Mouse (Mus musculus): ENCODE measurements around the gene Ssc5d. TPM values are rescaled to one million over a fixed set of nuclear protein-coding genes. Genes with fewer than 3 reads are reported as not detected.
A peak's percentile ranks its signal among the peaks of the same experiment; 100 is the strongest.

The Ssc5d gene
- total RNA-seq, 2 experiments from 2014 or later = 2.9 to 3.0 TPM

- peak; percentile 94 to 95 for DNase-seq (ENCODE audit: low spot score in 2 of 2)
These were observed 17.7 kb downstream of the Ssc5d start for GRCm38 (mm10) chr7:4943223-4943815.

GRCm38 (mm10) chr7:4947855-4948254, 22.3 kb downstream of the Ssc5d start:
- DNase-seq (ENCODE audit: low spot score in 2 of 2) = no peak

- DNase-seq (ENCODE audit: low spot score in 2 of 2) = no peak
These were observed 22.8 kb downstream of the Ssc5d start for GRCm38 (mm10) chr7:4948386-4948785.

- DNase-seq (ENCODE audit: low spot score in 2 of 2) = no peak
These were observed 25.2 kb downstream of the Ssc5d start for GRCm38 (mm10) chr7:4950561-4951342.

GRCm38 (mm10) chr7:4953815-4954445, 28.3 kb downstream of the Ssc5d start:
- DNase-seq (ENCODE audit: low spot score in 2 of 2) = peak in 1 of 2 experiments; percentile 31

- DNase-seq (ENCODE audit: low spot score in 2 of 2) = no peak
These were observed 31.8 kb downstream of the Ssc5d start for GRCm38 (mm10) chr7:4957361-4957760.

GRCm38 (mm10) chr7:4963527-4963926, 37.9 kb downstream of the Ssc5d start:
- DNase-seq (ENCODE audit: low spot score in 2 of 2) = no peak

- DNase-seq (ENCODE audit: low spot score in 2 of 2) = peak; percentile 82 to 83
These were observed 38.7 kb downstream of the Ssc5d start, which contains the start of gene Sbk2 for GRCm38 (mm10) chr7:4964272-4964671. TSS of gene Sbk2 (minus strand) at chr7:4964406.

- no peak for DNase-seq (ENCODE audit: low spot score in 2 of 2)
These were observed 39.4 kb downstream of the Ssc5d start for GRCm38 (mm10) chr7:4964988-4965387.

- DNase-seq (ENCODE audit: low spot score in 2 of 2) = no peak
These were observed 45.5 kb downstream of the Ssc5d start, which contains the start of gene Sbk3 for GRCm38 (mm10) chr7:4971068-4971467. TSS of gene Sbk3 (minus strand) at chr7:4971168.

- DNase-seq (ENCODE audit: low spot score in 2 of 2) = no peak
These were observed 46.1 kb downstream of the Ssc5d start for GRCm38 (mm10) chr7:4971710-4972109.

- no peak for DNase-seq (ENCODE audit: low spot score in 2 of 2)
These were observed 46.9 kb downstream of the Ssc5d start for GRCm38 (mm10) chr7:4972321-4973047.

- DNase-seq (ENCODE audit: low spot score in 2 of 2) = no peak
These were observed 49.9 kb downstream of the Ssc5d start for GRCm38 (mm10) chr7:4975455-4975854.

GRCm38 (mm10) chr7:4976832-4977231, 51.2 kb downstream of the Ssc5d start:
- no peak for DNase-seq (ENCODE audit: low spot score in 2 of 2)

GRCm38 (mm10) chr7:4988250-4988649, 62.7 kb downstream of the Ssc5d start:
- DNase-seq (ENCODE audit: low spot score in 2 of 2) = no peak

- DNase-seq (ENCODE audit: low spot score in 2 of 2) = no peak
These were observed 67.9 kb downstream of the Ssc5d start for GRCm38 (mm10) chr7:4993347-4993998.

GRCm38 (mm10) chr7:4993999-4994788, 68.6 kb downstream of the Ssc5d start:
- DNase-seq (ENCODE audit: low spot score in 2 of 2) = no peak

Measured in layer of hippocampus, postnatal 10 days (tissue).